Mouse (Mus musculus) stomach, embryonic 16.5 days (tissue): Measurements from ENCODE around the gene 6430628N08Rik. TPM values are rescaled to one million over a fixed set of nuclear protein-coding genes. Genes with fewer than 3 reads are reported as not detected.

Source experiments
- ATAC-seq: fragments of 200-750 bp; cut with Nextera tagmentation; 2 replicates; pipeline ENCODE4 v1.8.0; 2017; ENCODE audit warnings: moderate number of reproducible peaks, moderate TSS enrichment; ENCODE audit not compliant: insufficient read depth, low FRiP score
- H3K27ac ChIP-seq: fragments of 300-500 bp; sonication (generic); 2 replicates; pipeline ENCODE4 v1.5.1; 2014; ENCODE audit warnings: low read length
- H3K27me3 ChIP-seq: fragments of 300-500 bp; sonication (generic); 2 replicates; pipeline ENCODE4 v1.6.1; 2014; ENCODE audit warnings: low read length, control low read depth, mixed read lengths; ENCODE audit not compliant: control insufficient read depth, insufficient read depth
- H3K36me3 ChIP-seq: fragments of 300-500 bp; sonication (generic); 2 replicates; pipeline ENCODE4 v1.6.1; 2014; ENCODE audit warnings: low read length; ENCODE audit not compliant: control insufficient read depth, insufficient read depth
- H3K4me1 ChIP-seq: fragments of 300-500 bp; sonication (generic); 2 replicates; pipeline ENCODE4 v1.6.1; 2014; ENCODE audit warnings: low read length, control low read depth, mixed read lengths; ENCODE audit not compliant: control insufficient read depth, insufficient read depth
- H3K4me2 ChIP-seq: fragments of 300-500 bp; sonication (generic); 2 replicates; pipeline ENCODE4 v1.6.1; 2014; ENCODE audit warnings: low read depth, low read length, mixed read lengths
- H3K4me3 ChIP-seq: fragments of 300-500 bp; sonication (generic); replicated peaks from 2 replicates; pipeline ENCODE4 v1.5.1; 2014; ENCODE audit warnings: mild to moderate bottlenecking, low read length
- H3K9ac ChIP-seq: fragments of 300-500 bp; sonication (generic); 2 replicates; pipeline ENCODE4 v1.6.1; 2014; ENCODE audit warnings: low read length
- H3K9me3 ChIP-seq: fragments of 300-500 bp; sonication (generic); replicated peaks from 2 replicates; pipeline ENCODE4 v1.6.1; 2016; ENCODE audit warnings: low read length, control low read depth; ENCODE audit not compliant: control insufficient read depth
- whole genome bisulfite sequencing: fragments of 180-500 bp; shearing (Covaris S2); extraction: QIAGEN DNeasy Blood & Tissue Kit; methylation state at CpG from one replicate; pipeline ENCODE4 v1.1.7; 2014; 5-methylcytosine and 5-hydroxymethylcytosine counted together
- polyA plus RNA-seq: library from polyadenylated mRNA; unstranded; fragments of >200 nt; fragmentation: Nextera tagmentation; extraction: Ambion mirVana; gene quantifications from 2 replicates; pipeline ENCODE4 v1.2.1, GENCODE M21; 2015

Gene 6430628N08Rik
- polyA plus RNA-seq, 1 experiment from 2014 or later: not detected

DNA sequence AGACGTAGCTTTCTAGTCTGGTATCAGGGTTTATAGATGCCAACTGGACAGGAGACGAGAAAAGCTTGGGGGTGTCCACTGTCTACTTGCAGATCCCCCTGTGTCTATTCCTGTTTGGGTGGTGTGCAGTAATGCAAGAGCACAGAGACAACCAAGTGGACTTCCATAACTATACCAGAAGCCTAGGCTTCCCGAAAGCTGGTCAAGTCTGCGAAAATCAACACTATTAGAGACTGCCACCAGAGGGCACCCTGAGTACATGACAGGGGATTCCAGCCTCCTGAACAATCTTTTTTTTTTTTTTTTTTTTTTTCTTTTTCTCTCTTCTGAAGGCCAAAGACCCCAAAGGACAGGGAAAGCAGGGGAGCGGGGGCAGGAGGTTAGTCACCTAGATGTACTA lies 12.4 kb downstream of the 6430628N08Rik start:
- WGBS: 17% methylated on average over 5 of the region's 5 CpGs
- Histone ChIP-seq H3K4me1 (peaks cover 6% of the 10 kb centered on the region; the same call in 1 of the 2 replicates), H3K36me3 (no peaks in the 10 kb centered on the region), H3K9ac (no peak overlapping the region), H3K4me3 (no peak overlapping the region), H3K9me3 (no peaks in the 10 kb centered on the region), H3K4me2 (no peak overlapping the region), H3K27ac (no peak overlapping the region), H3K27me3 (peaks cover 49% of the 10 kb centered on the region)
- no peak for ATAC-seq

DNA sequence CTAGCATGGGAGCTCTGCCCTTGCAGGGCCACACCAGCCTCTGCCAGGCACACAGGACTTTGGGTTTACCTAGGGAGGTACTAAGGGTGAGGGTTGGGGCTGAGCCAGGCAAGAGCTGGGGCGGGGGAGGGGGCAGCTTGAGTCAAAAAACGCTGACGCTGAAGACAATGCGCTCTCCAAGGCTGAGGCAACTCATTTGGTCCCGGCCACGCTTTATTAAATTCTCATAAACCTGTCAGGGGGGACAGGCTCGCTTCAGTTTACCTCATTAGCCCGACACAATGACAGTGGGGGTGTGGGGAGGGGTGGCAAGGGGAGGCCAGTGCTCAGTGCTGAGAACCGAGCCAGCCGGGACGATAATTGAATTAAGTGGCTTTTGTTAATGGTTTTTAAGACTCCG lies 13.9 kb downstream of the 6430628N08Rik start:
- H3K27me3 ChIP-seq: peaks cover 33% of the 10 kb centered on the region
- no peak overlapping the region for H3K4me3 ChIP-seq
- H3K4me1 ChIP-seq: no peaks in the 10 kb centered on the region
- no peak overlapping the region for H3K9ac ChIP-seq
- H3K4me2 ChIP-seq: no peak overlapping the region
- H3K27ac ChIP-seq: no peak overlapping the region
- WGBS: 13% methylated on average over 12 of the region's 12 CpGs
- ATAC-seq: no peak
- no peaks in the 10 kb centered on the region for H3K36me3 ChIP-seq
- no peaks in the 10 kb centered on the region for H3K9me3 ChIP-seq

DNA sequence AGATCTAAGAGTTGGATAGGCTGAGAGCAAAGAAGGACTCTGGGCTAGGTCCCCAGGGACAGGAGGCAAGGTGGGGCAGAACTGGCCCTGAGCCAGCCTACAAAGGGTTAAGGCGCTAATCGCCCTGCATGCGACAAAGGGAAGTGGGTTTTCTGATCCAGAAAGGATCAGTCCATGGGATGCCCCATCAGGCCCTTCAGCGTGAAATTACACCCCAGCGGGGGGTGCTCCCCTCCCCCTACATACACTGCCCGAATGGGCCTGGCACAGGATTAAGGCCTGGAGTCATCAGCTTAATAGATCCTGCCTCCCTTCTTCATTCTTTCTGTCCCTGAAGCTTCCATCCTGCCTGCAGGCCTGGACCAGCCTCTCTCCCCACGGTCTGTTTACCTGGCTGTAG lies 15.2 kb downstream of the 6430628N08Rik start:
- H3K4me1 ChIP-seq: no peaks in the 10 kb centered on the region
- H3K9ac ChIP-seq: no peak overlapping the region
- no peaks in the 10 kb centered on the region for H3K36me3 ChIP-seq
- H3K27ac ChIP-seq: no peak overlapping the region
- no peak for ATAC-seq
- H3K4me3 ChIP-seq: no peak overlapping the region
- no peaks in the 10 kb centered on the region for H3K9me3 ChIP-seq
- 25% methylated on average over 7 of the region's 7 CpGs for WGBS
- no peak overlapping the region for H3K4me2 ChIP-seq
- peaks cover 23% of the 10 kb centered on the region for H3K27me3 ChIP-seq

DNA sequence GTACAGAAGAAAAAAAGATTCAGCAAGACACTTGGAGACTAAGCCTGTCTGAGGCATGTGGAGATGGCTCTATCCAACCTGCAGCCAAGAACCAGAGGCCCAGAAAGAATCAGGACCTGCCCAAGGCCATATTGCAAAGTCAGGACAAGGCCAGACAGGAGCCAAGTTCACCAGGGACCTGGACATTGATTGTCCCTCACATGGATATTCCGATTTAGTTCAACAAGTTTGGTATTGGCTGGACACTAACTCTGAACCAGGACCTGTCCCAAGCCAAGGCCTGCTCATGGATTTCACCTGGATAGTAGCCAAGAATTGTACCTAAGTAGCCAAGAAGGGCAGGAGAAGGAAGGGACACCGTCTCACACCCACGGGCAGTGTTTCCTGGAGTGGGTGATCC lies 16.3 kb downstream of the 6430628N08Rik start:
- Histone ChIP-seq H3K4me1 (no peaks in the 10 kb centered on the region), H3K9me3 (no peaks in the 10 kb centered on the region), H3K27me3 (peaks cover 16% of the 10 kb centered on the region), H3K27ac (no peak overlapping the region), H3K36me3 (no peaks in the 10 kb centered on the region), H3K4me2 (no peak overlapping the region), H3K4me3 (no peak overlapping the region), H3K9ac (no peak overlapping the region)
- 74% methylated on average over 3 of the region's 3 CpGs for WGBS
- ATAC-seq: no peak

DNA sequence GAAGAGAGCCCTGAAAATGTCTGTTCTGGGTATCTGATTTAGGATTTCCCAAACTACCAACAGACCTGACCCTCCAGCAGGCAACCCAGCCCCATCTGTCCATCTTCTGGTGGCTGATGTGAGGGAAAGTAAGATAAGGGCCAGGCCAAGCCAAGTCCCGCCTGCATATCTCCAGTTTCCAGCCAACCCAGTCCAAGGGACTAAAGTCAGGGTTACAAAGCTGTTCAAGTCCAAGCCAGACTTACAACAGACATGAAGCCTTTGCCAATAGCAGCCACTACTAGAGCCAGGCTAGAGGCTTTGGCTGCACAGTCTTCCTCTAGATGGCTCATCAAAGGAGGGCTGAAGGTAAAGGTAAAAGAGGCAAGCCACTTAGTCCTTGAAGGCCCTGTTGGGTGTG lies 17.5 kb downstream of the 6430628N08Rik start:
- ATAC-seq: no peak
- no peak overlapping the region for H3K9ac ChIP-seq
- H3K4me1 ChIP-seq: no peaks in the 10 kb centered on the region
- no peak overlapping the region for H3K4me3 ChIP-seq
- WGBS: 37% methylated on average over 1 of the region's 1 CpGs
- H3K27ac ChIP-seq: no peak overlapping the region
- H3K27me3 ChIP-seq: peaks cover 12% of the 10 kb centered on the region; the same call in 1 of the 2 replicates
- H3K4me2 ChIP-seq: no peak overlapping the region
- H3K36me3 ChIP-seq: no peaks in the 10 kb centered on the region
- H3K9me3 ChIP-seq: no peaks in the 10 kb centered on the region

DNA sequence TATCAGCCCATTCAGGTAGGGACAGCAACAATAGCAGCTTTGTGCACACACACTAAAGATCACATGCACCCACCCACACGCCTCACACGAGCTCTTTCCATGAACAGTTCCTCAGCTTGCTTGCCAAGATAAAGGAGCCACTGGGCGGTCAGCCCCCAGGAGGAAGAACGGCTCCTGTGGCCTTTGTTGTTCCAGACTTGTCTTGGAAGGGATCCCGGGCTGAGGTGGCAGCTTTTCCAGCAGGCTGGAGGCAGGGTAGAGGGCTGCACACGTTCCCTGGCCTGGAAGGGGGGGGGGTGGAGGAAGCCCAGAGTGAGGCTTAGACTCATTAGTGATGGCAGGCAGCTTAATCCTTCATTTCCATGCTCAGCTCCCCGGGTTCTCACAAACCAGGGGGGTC lies 18.2 kb downstream of the 6430628N08Rik start:
- Histone ChIP-seq H3K4me1 (no peaks in the 10 kb centered on the region), H3K36me3 (no peaks in the 10 kb centered on the region), H3K4me3 (no peak overlapping the region), H3K27ac (no peak overlapping the region), H3K4me2 (no peak overlapping the region), H3K9ac (no peak overlapping the region; the same call in 1 of the 2 replicates), H3K27me3 (peaks cover 12% of the 10 kb centered on the region; the same call in 1 of the 2 replicates), H3K9me3 (no peaks in the 10 kb centered on the region)
- no peak for ATAC-seq
- WGBS: 22% methylated on average over 7 of the region's 7 CpGs

DNA sequence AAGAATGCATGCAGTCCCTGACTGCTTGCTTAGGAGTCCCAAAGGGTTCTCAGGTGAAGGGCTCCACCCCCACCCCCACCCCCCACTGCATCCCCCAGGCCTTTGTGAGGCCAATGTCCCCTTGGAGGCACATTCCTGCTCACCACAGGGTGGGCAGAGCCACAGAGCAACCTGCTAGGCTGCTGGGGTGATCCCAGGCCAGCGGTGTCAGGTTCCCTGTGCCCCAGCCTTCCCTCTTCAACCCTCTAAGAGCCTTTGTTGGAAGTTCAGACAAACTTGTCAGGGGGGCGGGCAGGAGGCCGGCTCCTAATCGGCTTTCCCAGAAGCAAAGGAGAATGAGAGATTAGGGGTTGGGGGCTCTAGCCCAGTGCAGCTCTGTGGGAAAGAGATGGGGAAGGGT lies 21.1 kb downstream of the 6430628N08Rik start:
- Histone ChIP-seq H3K9me3 (no peaks in the 10 kb centered on the region), H3K4me1 (no peaks in the 10 kb centered on the region), H3K27me3 (peaks cover 3% of the 10 kb centered on the region; the same call in 1 of the 2 replicates), H3K27ac (no peak overlapping the region), H3K4me3 (no peak overlapping the region), H3K36me3 (no peaks in the 10 kb centered on the region), H3K9ac (no peak overlapping the region), H3K4me2 (no peak overlapping the region)
- ATAC-seq: no peak
- WGBS: 22% methylated on average over 4 of the region's 4 CpGs

DNA sequence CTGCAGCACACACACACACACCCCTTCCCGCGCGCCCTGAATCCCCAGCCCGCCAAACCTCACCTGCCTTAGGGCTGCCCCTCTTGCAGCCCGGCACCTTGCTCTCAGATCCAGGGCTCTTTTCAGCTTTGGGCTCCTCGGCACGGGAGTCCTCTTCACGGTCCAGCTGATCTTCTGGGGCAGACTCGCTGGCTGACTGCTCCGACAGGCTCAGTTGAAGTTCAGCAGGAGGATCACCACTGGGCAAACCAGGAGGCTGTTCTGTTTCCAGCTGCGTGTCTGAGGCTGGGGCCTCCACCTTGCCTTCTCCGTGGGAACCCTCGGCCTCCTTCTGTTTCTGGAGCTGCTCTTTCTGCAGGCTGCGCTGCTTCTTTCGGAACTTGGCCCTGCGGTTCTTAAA lies 29.4 kb downstream of the 6430628N08Rik start:
- Histone ChIP-seq H3K27ac (no peak overlapping the region), H3K4me3 (no peak overlapping the region), H3K36me3 (no peaks in the 10 kb centered on the region), H3K4me1 (no peaks in the 10 kb centered on the region), H3K9me3 (no peaks in the 10 kb centered on the region), H3K4me2 (no peak overlapping the region), H3K9ac (no peak overlapping the region), H3K27me3 (peaks cover 6% of the 10 kb centered on the region)
- ATAC-seq: no peak
- WGBS: 82% methylated on average over 16 of the region's 16 CpGs

DNA sequence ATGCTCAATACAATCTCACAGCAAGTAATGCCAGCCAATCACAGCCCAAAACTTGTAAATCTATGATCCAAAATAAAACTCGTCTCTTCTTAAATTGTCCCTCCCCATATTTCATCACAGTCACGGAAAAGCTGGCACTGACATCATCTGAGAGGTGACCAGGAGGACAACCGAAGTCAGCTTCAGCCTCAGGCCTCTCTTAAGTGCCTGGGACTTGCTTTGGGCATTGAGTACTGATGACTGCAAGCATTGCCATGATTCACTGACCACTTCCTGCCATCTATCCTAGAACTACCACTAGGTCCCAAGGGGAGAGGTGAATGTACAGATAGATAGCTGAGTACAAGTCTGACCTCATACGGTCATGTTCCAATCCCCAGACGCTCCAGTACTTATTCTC lies 32.2 kb downstream of the 6430628N08Rik start:
- no peak overlapping the region for H3K9ac ChIP-seq
- ATAC-seq: no peak
- H3K27me3 ChIP-seq: peaks cover 7% of the 10 kb centered on the region
- H3K4me1 ChIP-seq: no peaks in the 10 kb centered on the region
- no peaks in the 10 kb centered on the region for H3K9me3 ChIP-seq
- no peak overlapping the region for H3K4me2 ChIP-seq
- no peaks in the 10 kb centered on the region for H3K36me3 ChIP-seq
- H3K4me3 ChIP-seq: no peak overlapping the region
- H3K27ac ChIP-seq: no peak overlapping the region
- WGBS: 82% methylated on average over 5 of the region's 5 CpGs
